Mouse (Mus musculus): ENCODE data around the gene Psmd11.

Gene Psmd11

DNA sequence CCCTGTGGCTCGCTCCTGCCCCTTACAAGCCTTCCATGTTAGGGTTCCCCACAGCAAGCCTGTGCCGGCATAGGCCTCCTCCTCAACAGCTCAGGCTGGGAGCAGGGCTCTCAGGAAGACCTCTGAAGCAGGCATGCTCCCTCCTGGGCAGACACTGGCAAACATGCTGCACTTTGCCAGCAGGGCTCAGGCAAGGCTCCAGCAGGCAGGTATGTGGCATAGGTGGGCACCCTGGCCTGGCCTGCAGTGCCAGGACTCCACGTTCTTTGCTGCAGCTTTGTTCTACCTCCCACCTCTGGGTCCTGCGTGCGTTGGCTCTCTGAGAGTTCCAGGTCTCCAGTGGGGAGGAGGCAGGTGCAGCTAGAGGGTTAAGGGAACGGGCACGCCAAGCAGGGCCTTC is 54.5 kb downstream of the Psmd11 start:
- peak; percentile 78 for DNase-seq

DNA sequence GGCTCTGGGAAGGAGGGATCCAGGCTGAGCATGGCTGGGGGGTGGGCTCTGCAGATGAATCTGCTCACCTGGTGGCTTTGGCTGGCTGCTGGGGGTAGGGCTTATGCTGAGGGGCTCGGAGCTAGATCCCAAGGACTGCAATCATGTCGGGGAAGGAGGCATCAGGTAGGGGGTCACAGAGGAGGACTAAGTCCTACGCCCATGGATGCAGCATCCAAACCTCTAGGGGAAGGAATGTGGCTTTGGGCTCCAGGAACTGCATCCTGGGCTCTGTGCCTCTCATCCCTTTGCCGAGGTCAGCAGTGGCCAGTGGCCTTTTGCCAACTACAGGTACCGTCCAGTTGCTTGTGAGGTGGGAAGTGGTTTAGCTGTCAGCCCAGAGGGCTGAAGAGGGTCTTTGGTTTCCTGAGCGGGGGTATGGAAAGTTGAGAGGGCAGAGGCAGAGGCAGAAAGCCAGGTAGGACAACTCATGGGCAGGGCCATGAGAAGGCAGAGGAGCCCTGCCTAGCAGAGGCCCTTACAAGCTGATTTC is 55.2 kb downstream of the Psmd11 start:
- peak; percentile 78 for DNase-seq

DNA sequence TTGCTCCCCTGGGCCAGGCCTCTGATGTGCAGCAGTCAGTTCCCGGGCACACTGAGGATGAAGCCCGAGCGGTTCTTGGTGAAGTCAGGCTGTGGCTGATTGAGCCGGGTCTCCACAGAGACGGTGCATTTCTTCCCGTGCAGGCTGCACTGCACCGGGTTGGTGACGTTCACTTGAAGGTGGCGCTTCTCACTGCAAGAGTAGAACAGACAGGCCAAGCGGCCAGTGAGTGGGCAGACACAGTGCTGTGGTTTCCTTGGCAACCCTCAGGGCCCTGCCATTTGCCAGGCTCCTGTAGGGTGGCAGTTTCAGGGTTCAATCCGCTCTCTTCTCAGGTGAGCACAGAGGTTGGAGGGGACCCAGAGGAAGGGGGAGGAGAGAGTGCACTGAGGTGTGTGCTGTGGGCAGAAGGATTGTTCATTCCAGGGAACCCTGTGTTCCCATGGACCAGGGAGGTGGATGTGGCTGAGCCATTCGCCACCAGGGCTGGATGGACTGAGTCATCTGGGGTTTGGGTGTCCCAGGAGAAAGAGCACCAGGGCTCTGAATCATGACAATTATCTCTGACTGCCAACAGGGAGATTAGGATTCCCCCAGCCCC is 55.9 kb downstream of the Psmd11 start:
- DNase-seq, result peak; percentile 98

GRCm38 (mm10) chr11:80485120-80485551 is 56.7 kb downstream of the Psmd11 start:
- no peak for DNase-seq

DNA sequence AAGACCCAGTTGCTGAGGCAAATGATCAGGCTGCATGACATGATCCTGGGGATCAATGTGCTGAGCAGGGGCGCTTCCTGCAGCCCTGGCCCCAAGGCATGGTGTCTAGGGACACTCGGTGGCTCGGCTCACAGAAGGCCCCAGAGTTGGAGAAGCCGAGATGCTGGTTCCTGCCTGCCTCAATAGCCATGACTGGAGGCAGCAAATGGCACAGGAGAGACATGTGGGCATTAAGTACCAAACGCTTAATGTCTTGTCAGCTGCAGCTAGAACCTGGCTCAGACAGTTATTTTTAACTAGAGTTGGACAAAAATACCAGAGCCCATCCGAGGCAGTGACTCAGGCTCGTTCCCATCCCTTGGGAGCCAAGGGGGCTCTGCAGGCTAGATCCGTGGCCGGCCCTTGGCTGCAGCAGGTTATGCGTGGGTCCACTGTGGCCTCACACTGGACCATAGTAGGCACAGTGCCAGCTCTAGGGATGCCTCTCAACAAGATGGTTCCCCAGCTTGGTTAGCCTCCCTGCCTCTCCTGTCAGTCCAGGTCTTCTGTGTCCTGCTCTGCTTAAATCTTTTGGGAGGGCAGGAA is 57.3 kb downstream of the Psmd11 start:
- DNase-seq, result peak; percentile 62

DNA sequence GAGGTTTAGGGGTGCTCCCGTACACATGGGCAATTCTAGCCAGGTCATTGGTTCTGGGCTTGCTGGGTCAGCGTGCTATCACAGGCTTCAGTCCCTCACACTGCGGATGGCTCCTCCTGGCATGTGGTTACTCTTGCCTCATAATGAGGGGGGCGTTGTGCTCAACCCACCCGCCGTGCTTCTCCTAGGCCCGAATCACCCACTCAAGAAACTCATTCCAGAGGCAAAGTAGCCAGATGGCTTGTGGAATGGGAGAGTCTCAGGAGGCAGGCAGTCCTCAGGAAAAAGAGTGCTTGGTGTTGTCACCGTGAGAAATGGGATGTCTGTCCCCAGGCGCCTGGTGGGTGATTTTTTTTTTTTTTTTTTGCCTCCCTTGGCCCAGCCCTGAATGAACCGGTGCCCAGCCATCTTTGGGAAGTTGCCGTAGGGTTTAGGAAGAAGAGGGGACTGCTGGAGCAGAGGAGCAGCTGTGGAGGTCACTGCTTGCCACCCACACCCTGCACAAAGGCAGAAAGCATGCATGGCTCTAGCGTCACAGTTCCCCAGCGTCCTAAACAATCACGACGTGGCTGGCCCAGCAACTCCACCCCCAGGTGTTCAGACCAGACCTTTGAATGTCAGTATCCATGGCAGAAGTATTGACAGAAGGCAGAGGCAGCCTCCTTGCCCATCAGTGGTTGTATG is 59.6 kb downstream of the Psmd11 start:
- DNase-seq, result peak; percentile 32

DNA sequence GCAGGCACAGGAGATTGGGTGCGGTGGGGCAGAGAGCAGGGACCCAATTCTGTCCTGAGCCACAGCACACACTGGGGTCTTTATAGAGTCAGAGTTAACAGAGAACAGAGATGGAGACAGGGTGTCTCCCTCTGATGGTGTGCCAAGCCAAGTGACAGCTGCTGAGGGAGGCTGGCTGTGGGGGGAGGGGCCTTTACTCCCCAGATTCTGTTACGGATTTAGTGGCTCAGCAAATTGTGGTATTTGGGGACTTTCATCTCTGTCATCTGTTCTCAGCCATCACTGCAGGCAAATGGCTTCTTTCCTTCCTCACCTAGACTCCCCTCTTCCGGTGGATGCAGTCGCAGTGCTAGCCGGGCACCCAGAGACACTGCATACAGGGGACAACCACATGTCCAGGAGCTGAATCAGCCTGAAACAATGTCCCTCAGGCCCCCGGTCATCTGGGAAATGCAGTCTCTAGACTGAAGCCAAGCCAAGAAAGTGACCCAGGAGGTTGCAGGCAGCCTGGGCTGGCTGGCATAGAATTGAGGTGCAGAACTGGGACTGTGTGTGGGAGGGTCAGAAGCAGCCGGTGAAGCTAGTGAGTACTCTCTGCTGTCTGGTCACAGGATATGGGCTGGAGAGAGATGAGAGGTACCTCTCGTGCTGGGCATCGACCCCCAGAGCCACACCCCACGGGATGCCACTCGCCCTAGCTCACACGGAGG is 60.9 kb downstream of the Psmd11 start:
- DNase-seq, result peak; percentile 42

- DNase-seq, result no peak
Measured at GRCm38 (mm10) chr11:80489882-80490196, 61.4 kb downstream of the Psmd11 start.

- DNase-seq, result no peak
Measured at GRCm38 (mm10) chr11:80490831-80491230, 62.4 kb downstream of the Psmd11 start.

DNA sequence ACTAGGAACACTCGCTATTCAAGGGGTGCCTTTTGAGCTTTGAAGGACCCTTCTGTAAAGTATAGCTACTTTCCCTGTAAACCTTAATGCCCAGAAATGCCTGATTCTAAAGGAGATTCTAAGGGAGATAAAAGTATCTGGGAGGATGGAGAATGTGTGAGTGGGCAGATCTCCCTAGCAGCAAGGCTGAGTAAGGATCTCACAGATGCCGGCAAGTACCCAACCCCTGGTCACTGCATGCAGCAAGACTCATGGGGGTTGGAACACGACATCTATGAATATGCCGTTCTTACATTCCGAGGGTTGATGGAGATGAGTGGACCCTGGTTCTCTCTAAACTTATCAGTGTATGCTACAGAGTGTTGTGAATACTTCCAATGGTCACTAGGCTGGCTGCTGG is 64.8 kb downstream of the Psmd11 start:
- no peak for DNase-seq

DNA sequence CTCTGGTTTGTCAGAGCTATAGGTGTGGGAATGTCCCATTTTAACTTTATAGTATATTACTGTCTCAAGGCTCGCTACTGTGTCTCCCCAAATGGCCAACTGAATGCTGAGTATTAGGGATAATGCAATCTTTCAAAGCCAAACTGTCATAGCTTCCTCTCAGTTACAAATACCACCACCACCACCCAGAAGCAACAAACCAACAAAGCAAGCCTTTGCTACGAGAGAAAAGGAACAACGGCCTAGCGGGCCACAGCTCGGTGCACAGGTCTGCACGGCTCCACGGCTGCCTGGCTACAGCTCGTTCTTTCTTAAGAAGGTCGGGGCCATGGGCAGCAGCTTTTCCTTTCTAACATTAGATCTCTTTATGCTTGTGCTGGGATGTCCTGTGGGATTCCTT is 66.4 kb downstream of the Psmd11 start:
- DNase-seq, result no peak

DNA sequence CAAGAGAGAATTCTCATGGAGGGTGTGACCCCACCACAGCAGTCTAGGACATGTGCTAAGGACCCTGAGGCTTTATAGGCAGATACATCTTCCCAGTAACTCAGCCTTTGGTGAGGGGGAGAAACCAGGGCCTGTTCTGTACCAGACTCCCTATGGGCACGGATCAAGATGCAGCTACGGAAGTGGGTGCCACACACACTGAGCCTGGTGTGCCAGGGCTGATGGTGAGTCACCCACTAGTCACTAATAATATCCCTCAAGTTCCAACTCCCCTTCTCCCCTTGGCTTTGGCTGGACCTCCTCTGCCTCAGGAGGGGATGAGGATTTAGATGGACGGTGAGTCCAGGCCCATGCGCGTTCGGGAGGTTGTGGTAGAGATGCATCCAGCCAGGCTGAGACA is 67.6 kb downstream of the Psmd11 start:
- DNase-seq, result no peak

DNA sequence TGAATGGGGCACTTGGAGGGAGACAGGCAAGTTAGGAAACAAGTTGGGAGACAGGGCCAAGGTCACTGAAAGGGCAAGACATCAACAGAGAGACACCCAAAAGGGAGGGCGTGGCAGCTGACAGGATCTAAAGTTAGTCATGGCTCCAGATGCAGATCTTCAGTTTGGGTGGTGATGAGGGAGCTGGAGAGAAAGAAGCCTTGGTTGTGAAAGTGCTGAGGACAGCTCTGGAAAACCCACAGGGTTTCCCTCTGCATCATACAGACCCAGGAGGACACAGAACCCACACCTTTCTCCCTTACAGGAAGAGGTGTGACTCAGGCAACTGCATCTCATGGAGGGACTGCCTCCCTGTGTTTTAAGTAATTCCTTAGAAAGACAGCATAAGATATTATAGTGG is 68.2 kb downstream of the Psmd11 start:
- no peak for DNase-seq

- no peak for DNase-seq
Measured at GRCm38 (mm10) chr11:80497225-80497919, 69.0 kb downstream of the Psmd11 start.

GRCm38 (mm10) chr11:80498328-80499070 is 70.1 kb downstream of the Psmd11 start:
- DNase-seq, result no peak

GRCm38 (mm10) chr11:80499550-80499952 is 71.1 kb downstream of the Psmd11 start:
- DNase-seq, result no peak

GRCm38 (mm10) chr11:80503281-80503680 is 74.9 kb downstream of the Psmd11 start:
- DNase-seq, result no peak

- peak; percentile 50 for DNase-seq
Measured at GRCm38 (mm10) chr11:80503726-80504452, 75.5 kb downstream of the Psmd11 start.

DNA sequence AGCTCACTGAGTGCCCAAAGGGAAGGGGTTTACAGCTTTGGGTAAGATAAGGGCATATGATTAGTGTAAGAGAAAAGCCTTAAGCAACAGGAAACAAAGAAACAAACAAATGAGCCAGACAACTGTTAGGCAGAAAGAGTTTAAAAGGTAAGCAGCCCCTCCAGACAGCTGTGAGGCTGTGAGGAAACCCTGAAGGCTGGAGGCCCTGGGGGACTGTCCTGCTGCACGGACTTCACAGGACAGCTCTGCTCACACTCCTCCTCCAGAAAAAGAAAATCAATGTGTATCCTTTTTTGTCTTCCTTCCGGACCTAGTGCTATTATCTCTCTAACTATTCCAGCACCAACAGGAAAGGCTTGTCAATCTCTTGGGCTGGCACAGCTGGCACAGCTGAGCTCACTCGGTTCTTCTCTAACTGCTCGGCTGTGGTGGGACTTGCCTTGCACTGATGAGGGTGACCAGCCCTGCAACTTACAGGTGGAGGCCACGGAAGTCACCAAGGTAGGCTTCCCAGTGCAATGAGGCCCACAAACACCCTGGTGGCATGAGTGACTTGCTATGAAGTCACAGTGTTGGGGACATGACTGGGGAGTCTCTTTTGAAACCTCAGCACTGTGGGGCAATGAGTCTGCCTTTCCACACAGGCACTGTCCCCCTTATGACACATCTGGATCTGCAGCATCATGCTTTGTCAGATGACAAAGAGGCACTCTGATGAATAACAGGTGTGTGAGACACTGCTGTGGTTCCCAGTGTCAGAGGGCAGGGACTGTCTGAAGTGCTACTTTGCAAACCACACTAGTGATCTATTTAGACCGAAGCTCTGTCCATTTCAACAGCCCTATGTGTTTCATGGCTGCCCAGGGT is 76.3 kb downstream of the Psmd11 start:
- DNase-seq, result no peak

DNA sequence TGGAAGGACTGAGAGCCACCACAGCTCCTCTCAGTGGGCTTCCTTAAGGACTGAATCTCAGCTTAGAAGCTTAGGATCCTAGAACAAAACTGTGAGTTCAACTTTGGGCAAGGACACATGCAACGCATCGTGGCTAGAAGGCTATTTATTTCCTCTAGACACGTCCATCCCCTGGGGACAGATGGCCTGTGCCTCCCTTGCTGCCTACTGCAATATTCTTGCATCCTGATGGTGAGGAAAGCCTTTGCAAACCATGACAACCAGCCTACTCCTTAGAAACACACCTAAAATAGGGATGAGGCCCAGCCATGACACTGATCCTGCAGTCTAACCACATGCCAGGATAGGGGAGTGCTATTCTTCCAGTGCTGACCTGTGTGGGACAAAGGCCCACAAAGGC is 77.2 kb downstream of the Psmd11 start:
- no peak for DNase-seq

DNA sequence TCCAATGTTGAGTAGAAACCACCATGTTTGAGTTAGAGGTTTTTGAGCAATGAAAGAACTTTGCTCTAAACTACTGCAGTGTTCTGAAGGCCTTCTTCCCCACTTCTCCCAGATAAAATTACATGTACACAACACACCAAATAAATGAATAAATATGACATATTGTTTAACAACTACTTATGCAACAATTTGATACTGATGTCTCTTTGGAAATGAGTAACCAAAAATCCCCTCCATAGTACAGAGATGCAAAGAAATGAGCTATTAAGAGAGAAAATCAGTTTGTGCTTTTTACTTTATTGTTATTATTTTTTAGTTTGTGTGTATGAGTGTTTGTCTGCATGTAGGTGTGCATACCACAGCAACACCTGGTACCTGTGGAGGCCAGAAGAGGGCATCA is 78.1 kb downstream of the Psmd11 start:
- no peak for DNase-seq
